Mouse (Mus musculus): ENCODE results near the gene Uqcc2.
A peak's percentile ranks its signal among the peaks of the same experiment; 100 is the strongest.

DNA sequence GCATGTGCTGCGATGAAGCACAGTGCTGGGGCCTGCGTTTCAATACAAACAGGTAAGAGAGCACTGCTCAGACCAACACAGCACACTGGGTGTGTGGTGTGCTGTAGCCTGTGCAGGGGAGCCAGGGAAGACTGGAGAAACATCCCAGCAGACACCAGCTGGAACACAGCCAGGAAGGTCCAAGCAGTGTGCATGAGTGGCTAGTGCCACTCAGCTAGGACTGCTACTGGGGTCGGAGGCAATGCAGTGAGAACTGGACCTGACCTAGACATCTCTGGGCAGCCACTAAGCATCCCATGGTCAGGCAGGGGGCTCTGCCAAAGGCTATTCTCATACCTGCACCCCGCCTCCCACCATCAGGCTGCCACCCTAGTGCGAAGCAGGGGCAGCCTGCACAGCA, 5.5 kb downstream of the Uqcc2 start:
- peak; percentile 37 for TF ChIP-seq POLR2AphosphoS2 (IDR thresholded peaks at IDR 0.05; ENCODE audit: insufficient read length, low read depth)
- no peak for TF ChIP-seq POLR2A (IDR thresholded peaks at IDR 0.05; ENCODE audit: insufficient read length, low read depth)
- TF ChIP-seq TCF3 (IDR thresholded peaks at IDR 0.05; ENCODE audit: insufficient read length, low read depth): no peak
- no peak for TF ChIP-seq USF1 (IDR thresholded peaks at IDR 0.05; ENCODE audit: low read depth)
- TF ChIP-seq E2F4 (IDR thresholded peaks at IDR 0.05; ENCODE audit: insufficient read depth): no peak
- no peak for TF ChIP-seq TCF12 (IDR thresholded peaks at IDR 0.05; ENCODE audit: insufficient read depth, poor library complexity, severe bottlenecking)
